Mouse (Mus musculus): Measurements from ENCODE around the gene Mex3d.

DNA sequence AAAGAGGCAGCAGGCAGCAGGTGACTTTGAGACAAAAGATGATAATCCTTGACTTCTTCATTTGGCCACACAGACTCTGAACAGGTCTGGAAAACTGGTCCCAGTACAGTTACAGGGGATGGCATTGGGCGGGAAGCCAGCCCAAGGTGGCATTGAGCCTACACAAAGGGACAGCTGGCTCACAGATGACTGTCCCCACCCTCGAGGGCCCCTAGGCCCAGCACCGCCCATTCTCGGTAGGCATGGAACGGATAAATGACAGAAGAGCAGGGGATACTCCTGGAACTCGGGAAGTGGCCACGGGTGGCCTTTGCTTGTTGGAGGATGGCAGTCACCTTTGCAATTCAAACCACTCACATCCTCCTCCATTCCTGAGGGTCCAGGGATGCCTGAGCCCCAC, 2.1 kb downstream of the Mex3d start:
- TF ChIP-seq CTCF (IDR thresholded peaks at IDR 0.05; ENCODE audit: borderline replicate concordance, extremely low read depth, insufficient read depth, insufficient read length) (no peak), POLR2A (IDR thresholded peaks at IDR 0.05; ENCODE audit: borderline replicate concordance, extremely low read depth, insufficient read depth, insufficient read length, poor library complexity, severe bottlenecking) (no peak)
